Mouse (Mus musculus) adipocyte (in vitro differentiated cells): ENCODE measurements at regions not wholly inside any gene's neighbourhood (a gene's known extent, or its start where the extent isn't known, plus 50 kb on each side); places are given as distances from the start of the nearest gene placed in this dataset.

Source experiments
- DNase-seq: peaks from one replicate; pipeline ENCODE4 v3.0.0-alpha.2; 2016; ENCODE audit warnings: low spot score

GRCm38 (mm10) chr5:58822704-58823103 is 1104.9 kb downstream of the Pcdh7 start:
- DNase-seq = no peak

GRCm38 (mm10) chr5:58825970-58826369 is 1108.2 kb downstream of the Pcdh7 start:
- peak; percentile 52 for DNase-seq

GRCm38 (mm10) chr5:58847001-58847400 is 1129.2 kb downstream of the Pcdh7 start:
- DNase-seq = no peak

GRCm38 (mm10) chr5:58858016-58858415 is 1140.2 kb downstream of the Pcdh7 start:
- no peak for DNase-seq

- no peak for DNase-seq
These were observed 1175.7 kb downstream of the Pcdh7 start for GRCm38 (mm10) chr5:58893493-58893892.

GRCm38 (mm10) chr5:58941436-58941835 is 1223.7 kb downstream of the Pcdh7 start:
- no peak for DNase-seq

- no peak for DNase-seq
These were observed 1257.5 kb downstream of the Pcdh7 start for GRCm38 (mm10) chr5:58975268-58975667.

- DNase-seq = no peak
These were observed 1270.0 kb downstream of the Pcdh7 start for GRCm38 (mm10) chr5:58987754-58988153.
